Mouse (Mus musculus) brain, embryonic 14.5 days (tissue): ENCODE measurements at regions not wholly inside any gene's neighbourhood (a gene's known extent, or its start where the extent isn't known, plus 50 kb on each side); places are given as distances from the start of the nearest gene placed in this dataset.

ENCODE experiments used
- CTCF ChIP-seq: fragments of 200-500 bp; IDR thresholded peaks from 2 replicates; pipeline ENCODE4 v1.5.1; 2012; ENCODE audit warnings: inconsistent platforms, mild to moderate bottlenecking, moderate library complexity, borderline replicate concordance; ENCODE audit not compliant: insufficient read depth, insufficient read length; ENCODE audit errors: extremely low read depth
- POLR2A ChIP-seq: fragments of 200-500 bp; IDR thresholded peaks from 2 replicates; pipeline ENCODE4 v1.6.1; 2012; ENCODE audit warnings: mild to moderate bottlenecking, inconsistent platforms, borderline replicate concordance; ENCODE audit not compliant: poor library complexity, insufficient read depth, insufficient read length, severe bottlenecking; ENCODE audit errors: extremely low read depth

DNA sequence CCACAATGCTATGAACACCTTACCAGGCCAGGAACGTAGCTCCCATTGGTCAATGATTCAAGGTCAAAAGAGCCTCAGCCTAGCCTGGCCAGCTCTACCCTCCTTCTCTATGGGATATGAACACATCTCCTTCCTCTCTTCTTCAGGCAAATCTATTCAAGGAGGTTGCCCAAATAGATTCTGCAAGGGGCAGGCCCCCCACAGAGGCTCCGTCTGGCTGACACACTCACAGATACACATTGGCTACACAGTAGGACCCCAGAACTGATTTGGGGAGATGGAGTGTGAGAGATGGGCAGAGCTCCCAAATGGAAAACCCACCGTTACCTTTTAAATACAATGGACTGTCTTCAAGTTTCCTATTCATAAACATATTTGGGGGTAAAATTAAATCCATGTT lies 91.6 kb downstream of the Cmc2 start:
- TF ChIP-seq CTCF = no peak
- TF ChIP-seq POLR2A = no peak
